Mouse (Mus musculus): ENCODE measurements at regions not wholly inside any gene's neighbourhood (a gene's known extent, or its start where the extent isn't known, plus 50 kb on each side); places are given as distances from the start of the nearest gene placed in this dataset.

DNA sequence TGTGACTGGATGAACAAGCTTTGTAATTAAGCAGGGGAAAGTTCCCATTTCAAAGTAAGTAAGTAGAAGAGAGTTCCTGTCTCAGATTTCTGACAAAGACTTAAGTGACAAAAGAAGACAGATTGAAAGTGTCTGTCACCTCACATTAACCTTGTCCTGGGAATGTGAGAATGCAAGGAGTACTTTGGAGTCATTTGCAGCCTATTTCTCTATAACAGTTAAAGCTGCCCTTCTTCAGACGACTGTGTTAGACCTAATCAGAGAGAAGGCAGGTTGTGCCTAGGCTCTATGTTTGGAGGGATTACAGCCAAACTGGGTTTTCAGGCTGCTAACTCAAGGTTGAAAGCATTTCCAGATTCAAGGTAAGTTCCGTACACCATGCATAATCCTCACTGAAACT is 446.5 kb downstream of the Pdgfc start:
- no peak for DNase-seq (ENCODE audit: low spot score in 2 of 2)

DNA sequence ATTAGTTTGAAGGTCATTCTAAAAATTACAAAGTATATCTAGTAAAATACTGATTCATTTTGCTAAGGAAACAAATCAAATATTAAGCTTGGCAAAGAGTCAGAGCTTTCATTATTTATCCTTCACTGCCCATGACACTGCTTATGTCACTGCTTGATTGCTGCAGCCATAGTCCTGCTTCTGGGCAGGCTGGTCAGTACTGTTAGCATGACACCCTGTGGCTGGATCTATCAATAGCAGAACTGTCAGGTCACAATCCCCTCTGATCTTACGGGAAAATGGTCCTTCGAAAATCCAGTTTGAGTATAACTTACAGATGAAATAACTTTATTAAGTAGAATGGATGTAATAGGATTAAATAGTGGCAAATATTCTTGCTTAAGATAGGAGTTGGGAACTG is 447.1 kb downstream of the Pdgfc start:
- peak in 1 of 2 experiments; percentile 22 for DNase-seq (ENCODE audit: low spot score in 2 of 2)

- no peak for DNase-seq (ENCODE audit: low spot score in 2 of 2)
These were observed 427.1 kb upstream of the Ctso start for GRCm38 (mm10) chr3:81505316-81505715.

GRCm38 (mm10) chr3:81508611-81509010 is 423.8 kb upstream of the Ctso start:
- no peak for DNase-seq (ENCODE audit: low spot score in 2 of 2)

DNA sequence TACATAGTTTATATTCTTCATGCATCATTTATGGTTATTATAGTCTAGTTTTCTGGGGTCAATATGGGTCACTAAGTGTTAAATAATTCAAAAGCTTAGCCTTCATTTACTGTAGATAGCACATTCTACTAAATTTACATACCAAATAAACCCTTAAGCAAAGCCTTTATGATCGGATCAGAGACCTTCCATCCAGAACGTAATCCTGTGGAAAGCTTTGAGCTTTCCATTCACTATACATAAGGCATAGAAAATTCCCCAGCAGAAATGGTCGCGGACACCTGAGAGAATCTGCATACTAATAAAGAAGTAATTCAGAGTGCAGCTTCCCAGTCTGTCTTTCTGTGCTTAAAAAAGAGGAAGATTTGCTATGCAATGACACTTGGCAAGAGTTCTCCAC is 410.6 kb upstream of the Ctso start:
- DNase-seq (ENCODE audit: low spot score in 2 of 2) = no peak

GRCm38 (mm10) chr3:81530872-81531271 is 401.5 kb upstream of the Ctso start:
- DNase-seq (ENCODE audit: low spot score in 2 of 2) = no peak

DNA sequence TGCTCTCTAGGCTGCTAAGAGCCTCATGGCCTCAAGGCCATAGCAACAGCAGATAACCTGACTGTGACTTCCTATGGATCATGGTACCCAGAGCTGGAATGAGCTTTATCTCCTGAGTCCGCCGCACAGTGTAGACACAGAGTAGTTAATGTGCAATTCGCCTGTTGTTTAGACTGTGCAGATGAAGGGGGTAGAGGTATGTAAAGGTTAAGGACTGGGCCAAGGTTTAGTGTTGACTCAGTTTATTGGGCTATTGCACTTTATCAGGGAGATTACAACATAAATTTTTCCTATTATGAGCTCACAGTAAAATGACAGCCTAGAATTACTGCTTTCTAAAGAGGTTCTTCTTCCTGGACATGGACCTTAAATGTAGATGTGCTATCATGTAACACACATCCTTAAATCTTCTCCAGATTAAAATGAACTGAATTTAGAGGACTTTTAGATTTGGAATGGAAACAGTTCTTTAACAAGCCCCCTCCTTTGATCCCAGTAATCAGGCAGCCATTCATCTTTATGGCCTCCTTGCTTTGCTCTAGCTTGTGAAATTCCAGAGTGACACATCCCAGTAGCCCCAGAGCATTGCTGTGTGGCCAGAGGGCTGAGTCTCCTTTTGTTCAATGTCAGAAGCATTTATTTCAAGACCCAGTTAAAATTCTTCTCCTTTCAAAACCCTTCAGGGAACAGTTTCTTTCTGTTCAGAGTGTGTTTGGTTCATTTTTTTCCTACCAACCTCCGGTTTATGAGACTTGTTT is 396.8 kb upstream of the Ctso start:
- no peak for DNase-seq (ENCODE audit: low spot score in 2 of 2)

GRCm38 (mm10) chr3:81554773-81555172 is 377.6 kb upstream of the Ctso start:
- no peak for DNase-seq (ENCODE audit: low spot score in 2 of 2)

GRCm38 (mm10) chr3:81562610-81563258 is 369.7 kb upstream of the Ctso start:
- DNase-seq (ENCODE audit: low spot score in 2 of 2) = no peak

- no peak for DNase-seq (ENCODE audit: low spot score in 2 of 2)
These were observed 368.3 kb upstream of the Ctso start for GRCm38 (mm10) chr3:81563858-81564756.

GRCm38 (mm10) chr3:81564757-81565063 is 367.7 kb upstream of the Ctso start:
- DNase-seq (ENCODE audit: low spot score in 2 of 2) = no peak

DNA sequence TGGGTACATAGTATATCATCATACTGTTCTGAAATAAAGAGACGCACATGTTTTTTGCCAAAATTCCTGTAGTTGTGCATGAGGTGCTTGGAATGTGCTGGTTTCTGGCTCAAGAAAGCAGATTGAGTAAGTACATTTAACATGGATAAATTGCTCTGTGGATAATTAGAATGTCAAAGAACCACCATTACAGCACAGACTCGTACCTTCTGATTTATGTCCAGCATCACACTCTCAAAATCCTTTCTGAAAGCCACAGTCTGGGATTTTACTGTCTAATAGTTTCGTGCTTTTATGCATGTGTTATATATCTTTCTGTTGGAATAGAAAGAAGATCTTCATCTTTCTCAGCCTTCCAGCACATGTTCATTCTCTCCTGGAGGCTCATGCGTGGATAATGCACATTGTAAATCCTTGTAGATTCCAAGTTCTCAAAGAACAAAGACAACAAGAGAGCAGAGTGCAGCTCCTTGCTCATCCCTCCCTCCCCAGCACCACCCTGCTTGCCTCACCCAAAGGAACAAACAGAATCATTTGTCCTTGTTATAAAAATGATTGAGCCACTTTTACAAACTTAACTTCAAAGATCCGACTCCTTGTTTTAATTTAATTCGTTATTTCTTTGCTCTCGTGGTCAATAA is 348.9 kb upstream of the Ctso start:
- no peak for DNase-seq (ENCODE audit: low spot score in 2 of 2)

- DNase-seq (ENCODE audit: low spot score in 2 of 2) = no peak
These were observed 343.3 kb upstream of the Ctso start for GRCm38 (mm10) chr3:81589109-81589508.

- DNase-seq (ENCODE audit: low spot score in 2 of 2) = no peak
These were observed 303.2 kb upstream of the Ctso start for GRCm38 (mm10) chr3:81629157-81629556.

DNA sequence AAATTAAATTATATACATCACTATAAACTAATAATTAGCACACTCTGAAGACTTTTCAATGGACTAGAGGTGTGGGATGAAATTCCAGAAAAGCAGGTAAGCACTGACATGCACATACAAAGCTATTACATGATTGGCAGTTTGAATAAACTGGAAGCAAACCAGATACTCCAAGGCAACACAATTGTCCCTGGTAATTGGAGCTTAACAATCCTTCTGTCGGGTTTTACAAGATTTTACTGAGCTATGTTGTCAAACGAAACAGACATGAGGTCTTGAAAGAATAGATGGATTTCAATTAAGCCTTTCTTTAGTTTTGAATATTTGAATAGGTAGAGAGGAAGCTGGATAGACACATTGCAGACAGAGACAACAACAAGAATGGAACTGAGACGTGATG is 273.9 kb upstream of the Ctso start:
- DNase-seq (ENCODE audit: low spot score in 2 of 2) = no peak

GRCm38 (mm10) chr3:81661620-81662019 is 270.8 kb upstream of the Ctso start:
- no peak for DNase-seq (ENCODE audit: low spot score in 2 of 2)

DNA sequence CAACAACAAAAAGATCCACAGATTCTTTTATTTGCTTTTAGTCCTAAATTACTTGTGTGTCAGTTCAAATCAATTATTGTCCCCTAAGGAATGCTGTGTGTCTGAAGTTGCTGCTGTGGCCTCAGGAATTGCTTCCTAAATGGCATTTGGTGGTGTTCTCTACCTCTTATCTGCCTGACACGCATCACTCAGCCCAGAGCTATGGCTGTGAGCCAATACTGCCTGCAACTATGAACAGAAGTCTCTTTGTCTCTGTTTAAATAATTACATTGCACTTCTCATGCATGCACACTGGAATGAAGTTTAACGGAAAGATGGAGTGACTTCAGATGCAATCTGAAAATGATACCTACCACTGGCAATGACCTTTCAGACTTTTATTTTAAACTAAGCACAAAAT is 266.1 kb upstream of the Ctso start:
- DNase-seq (ENCODE audit: low spot score in 2 of 2) = no peak

- no peak for DNase-seq (ENCODE audit: low spot score in 2 of 2)
These were observed 255.8 kb upstream of the Ctso start for GRCm38 (mm10) chr3:81676570-81676969.

- no peak for DNase-seq (ENCODE audit: low spot score in 2 of 2)
These were observed 230.3 kb upstream of the Ctso start for GRCm38 (mm10) chr3:81701974-81702697.

DNA sequence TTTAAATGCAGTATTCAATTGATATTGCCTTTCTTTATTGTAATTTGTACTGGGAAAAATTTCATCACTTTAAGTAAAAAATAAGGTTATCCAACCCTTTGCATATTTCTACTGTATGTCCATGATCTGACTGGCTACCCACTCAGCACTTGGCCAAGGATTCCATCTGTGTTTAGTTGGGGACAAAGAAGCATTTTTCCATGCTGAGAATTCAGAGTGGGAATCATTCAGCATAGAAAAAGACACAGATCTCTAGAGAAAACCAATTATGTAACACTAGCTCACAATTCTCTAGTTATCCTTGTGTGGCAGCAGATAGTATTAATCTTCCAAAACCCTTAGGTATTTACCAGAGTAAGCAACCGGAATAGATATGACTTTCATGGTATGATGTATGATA is 213.5 kb upstream of the Ctso start:
- DNase-seq (ENCODE audit: low spot score in 2 of 2) = no peak

DNA sequence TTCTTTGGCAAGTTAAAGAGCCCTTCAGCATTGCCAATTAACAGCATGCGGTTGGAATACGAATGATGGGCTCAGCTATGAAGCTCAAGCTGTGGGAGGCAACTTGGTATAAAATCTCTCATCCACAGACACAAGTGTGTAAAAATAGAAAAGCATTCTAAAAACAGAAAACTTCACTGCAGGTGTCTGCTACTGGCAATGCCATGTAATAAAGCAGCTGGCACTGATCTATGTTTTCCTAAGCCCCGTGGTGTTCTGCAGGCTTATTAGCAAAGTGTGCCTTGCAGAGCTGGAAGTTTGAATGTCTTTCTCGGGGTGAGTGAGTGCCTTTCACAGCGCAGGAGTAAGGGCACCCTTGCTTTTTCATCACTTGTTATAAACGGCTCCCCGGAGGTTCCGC is 196.9 kb upstream of the Ctso start:
- no peak for DNase-seq (ENCODE audit: low spot score in 2 of 2)

DNA sequence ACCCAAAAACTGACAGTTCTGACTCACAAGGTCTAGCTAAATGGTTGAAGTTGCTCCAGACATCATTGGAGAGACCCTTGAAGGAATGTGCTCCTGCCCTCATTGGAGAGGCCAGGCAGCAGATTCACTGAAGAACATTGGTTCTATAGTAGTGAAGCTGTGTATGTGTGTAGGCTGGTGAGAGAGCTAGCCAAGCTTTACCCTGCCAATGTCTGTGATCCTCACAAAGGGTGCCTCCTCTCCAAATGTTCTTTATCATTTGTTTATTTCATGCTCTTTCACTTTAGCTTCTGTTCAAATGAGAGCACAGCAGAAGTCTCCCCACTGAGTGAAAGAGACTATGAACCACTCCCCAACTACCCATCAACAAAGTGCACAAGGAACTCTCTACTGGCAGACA is 195.6 kb upstream of the Ctso start:
- no peak for DNase-seq (ENCODE audit: low spot score in 2 of 2)

All from cerebellum, postnatal 4 days (tissue).